Mouse (Mus musculus): ENCODE data around the gene Il17rc.

GRCm38 (mm10) chr6:113482477-113483099 is 11.4 kb downstream of the Il17rc start:
- TF ChIP-seq CTCF (IDR thresholded peaks at IDR 0.05; ENCODE audit: low read depth, low read length) (0 out of 2 replicates have a peak, but pooled peaks have one; percentile 21), POLR2A (IDR thresholded peaks at IDR 0.05; ENCODE audit: extremely low read depth, insufficient read depth, low read length) (0 out of 2 replicates have a peak, but pooled peaks have one; percentile 77)

Data from liver, adult 2 months (tissue).